Mouse (Mus musculus) hindbrain, embryonic 11.5 days (tissue): ENCODE data around the gene Adgrl3. TPM values are rescaled to one million over a fixed set of nuclear protein-coding genes. Genes with fewer than 3 reads are reported as not detected.
A peak's percentile ranks its signal among the peaks of the same experiment; 100 is the strongest.

Experiments used
- ATAC-seq: fragments of 200-750 bp; cut with Nextera tagmentation; 2 replicates; pipeline ENCODE4 v1.8.0; 2017; ENCODE audit warnings: mild to moderate bottlenecking, moderate TSS enrichment, moderate library complexity; ENCODE audit not compliant: low FRiP score
- DNase-seq: peaks from one replicate; pipeline ENCODE4 v3.0.0-alpha.2; 2015; ENCODE audit warnings: low spot score
- H3K27ac ChIP-seq: fragments of 300-500 bp; sonication (generic); 2 replicates; pipeline ENCODE4 v1.5.1; 2014; ENCODE audit warnings: mild to moderate bottlenecking, low read depth, low read length
- H3K27me3 ChIP-seq: fragments of 300-500 bp; sonication (generic); 2 replicates; pipeline ENCODE4 v1.6.1; 2014; ENCODE audit warnings: mild to moderate bottlenecking, low read length, moderate library complexity, mixed read lengths; ENCODE audit not compliant: control insufficient read depth, insufficient read depth
- H3K36me3 ChIP-seq: fragments of 300-500 bp; sonication (generic); 2 replicates; pipeline ENCODE4 v1.6.1; 2014; ENCODE audit warnings: mild to moderate bottlenecking, low read length, moderate library complexity, mixed read lengths; ENCODE audit not compliant: control insufficient read depth, insufficient read depth
- H3K4me1 ChIP-seq: fragments of 300-500 bp; sonication (generic); replicated peaks from 2 replicates; pipeline ENCODE4 v1.6.1; 2014; ENCODE audit warnings: low read length, mixed read lengths; ENCODE audit not compliant: control insufficient read depth, insufficient read depth
- H3K4me2 ChIP-seq: fragments of 300-500 bp; sonication (generic); replicated peaks from 2 replicates; pipeline ENCODE4 v1.6.1; 2014; ENCODE audit warnings: mild to moderate bottlenecking, low read depth, low read length
- H3K4me3 ChIP-seq: fragments of 300-500 bp; sonication (generic); 2 replicates; pipeline ENCODE4 v1.5.1; 2014; ENCODE audit warnings: low read depth, low read length
- H3K9ac ChIP-seq: fragments of 300-500 bp; sonication (generic); 2 replicates; pipeline ENCODE4 v1.6.1; 2014; ENCODE audit warnings: low read depth, low read length
- H3K9me3 ChIP-seq: fragments of 300-500 bp; sonication (generic); 2 replicates; pipeline ENCODE4 v1.6.1; 2016; ENCODE audit warnings: low read length; ENCODE audit not compliant: control insufficient read depth
- WGBS: fragments of 180-500 bp; shearing (Covaris S2); extraction: QIAGEN DNeasy Blood & Tissue Kit; methylation state at CpG from one replicate; pipeline ENCODE4 v1.1.7; 2014; 5-methylcytosine and 5-hydroxymethylcytosine counted together
- polyA plus RNA-seq: library from polyadenylated mRNA; unstranded; fragments of >200 nt; fragmentation: Nextera tagmentation; extraction: Ambion mirVana; gene quantifications from 2 replicates; pipeline ENCODE4 v1.2.1, GENCODE M21; 2014

Gene Adgrl3
- polyA plus RNA-seq, 1 experiment from 2014 or later = 40.2 TPM

- DNase-seq = peak; percentile 35
- Histone ChIP-seq H3K9me3 (no peaks in the 10 kb centered on the region), H3K4me3 (0 out of 2 replicates have a peak overlapping the region, but pooled peaks have one; percentile 1), H3K4me1 (peaks cover 4% of the 10 kb centered on the region; the same call in 1 of the 2 replicates), H3K9ac (no peak overlapping the region), H3K36me3 (no peaks in the 10 kb centered on the region), H3K27ac (no peak overlapping the region), H3K27me3 (no peaks in the 10 kb centered on the region), H3K4me2 (peak overlapping the region; percentile 33)
- WGBS = 35% methylated on average over 17 of the region's 17 CpGs
- no peak for ATAC-seq
Measured at GRCm38 (mm10) chr5:81023923-81024715, 4.2 kb downstream of the Adgrl3 start.

- peak; percentile 52 for DNase-seq
- Histone ChIP-seq H3K4me2 (no peak overlapping the region), H3K9me3 (no peaks in the 10 kb centered on the region), H3K4me3 (no peak overlapping the region), H3K4me1 (0 out of 2 replicates have a peak, but pooled peaks cover 2% of the 10 kb centered on the region), H3K36me3 (no peaks in the 10 kb centered on the region), H3K27ac (no peak overlapping the region), H3K9ac (no peak overlapping the region), H3K27me3 (no peaks in the 10 kb centered on the region)
- ATAC-seq = peak; percentile 86
- WGBS = 5% methylated on average over 2 of the region's 2 CpGs
Measured at GRCm38 (mm10) chr5:81028875-81029274, 8.9 kb downstream of the Adgrl3 start.

GRCm38 (mm10) chr5:81037091-81037490 lies 17.2 kb downstream of the Adgrl3 start:
- H3K36me3 ChIP-seq = no peaks in the 10 kb centered on the region
- H3K9ac ChIP-seq = no peak overlapping the region
- DNase-seq (no peak), ATAC-seq (no peak)
- H3K27me3 ChIP-seq = no peaks in the 10 kb centered on the region
- H3K4me2 ChIP-seq = no peak overlapping the region
- H3K27ac ChIP-seq = no peak overlapping the region
- H3K4me3 ChIP-seq = no peak overlapping the region
- H3K4me1 ChIP-seq = no peaks in the 10 kb centered on the region
- H3K9me3 ChIP-seq = no peaks in the 10 kb centered on the region

GRCm38 (mm10) chr5:81043875-81044274 lies 23.9 kb downstream of the Adgrl3 start:
- no peak overlapping the region for H3K9ac ChIP-seq
- H3K4me1 ChIP-seq = no peaks in the 10 kb centered on the region
- H3K4me3 ChIP-seq = no peak overlapping the region
- ATAC-seq (no peak), DNase-seq (no peak)
- no peak overlapping the region for H3K4me2 ChIP-seq
- H3K36me3 ChIP-seq = no peaks in the 10 kb centered on the region
- H3K27me3 ChIP-seq = no peaks in the 10 kb centered on the region
- no peaks in the 10 kb centered on the region for H3K9me3 ChIP-seq
- no peak overlapping the region for H3K27ac ChIP-seq

GRCm38 (mm10) chr5:81046128-81046527 lies 26.2 kb downstream of the Adgrl3 start:
- Histone ChIP-seq H3K4me2 (no peak overlapping the region), H3K27me3 (no peaks in the 10 kb centered on the region), H3K4me3 (no peak overlapping the region), H3K9ac (no peak overlapping the region), H3K4me1 (no peaks in the 10 kb centered on the region), H3K27ac (no peak overlapping the region), H3K36me3 (no peaks in the 10 kb centered on the region), H3K9me3 (no peaks in the 10 kb centered on the region)
- no peak for ATAC-seq
- no peak for DNase-seq
- WGBS = 92% methylated on average over 4 of the region's 4 CpGs

- H3K27ac ChIP-seq = no peak overlapping the region
- WGBS = 58% methylated on average over 4 of the region's 4 CpGs
- H3K4me1 ChIP-seq = no peaks in the 10 kb centered on the region
- H3K4me3 ChIP-seq = no peak overlapping the region
- DNase-seq (no peak), ATAC-seq (no peak)
- no peaks in the 10 kb centered on the region for H3K36me3 ChIP-seq
- H3K9me3 ChIP-seq = no peaks in the 10 kb centered on the region
- H3K4me2 ChIP-seq = no peak overlapping the region
- no peak overlapping the region for H3K9ac ChIP-seq
- H3K27me3 ChIP-seq = no peaks in the 10 kb centered on the region
Measured at GRCm38 (mm10) chr5:81054628-81055027, 34.7 kb downstream of the Adgrl3 start.

- H3K4me3 ChIP-seq = no peak overlapping the region
- H3K4me2 ChIP-seq = no peak overlapping the region
- no peaks in the 10 kb centered on the region for H3K9me3 ChIP-seq
- WGBS = 84% methylated on average over 2 of the region's 2 CpGs
- H3K27ac ChIP-seq = no peak overlapping the region
- DNase-seq (no peak), ATAC-seq (no peak)
- H3K36me3 ChIP-seq = no peaks in the 10 kb centered on the region
- no peaks in the 10 kb centered on the region for H3K4me1 ChIP-seq
- no peaks in the 10 kb centered on the region for H3K27me3 ChIP-seq
- no peak overlapping the region for H3K9ac ChIP-seq
Measured at GRCm38 (mm10) chr5:81055253-81055652, 35.3 kb downstream of the Adgrl3 start.

GRCm38 (mm10) chr5:81058122-81058521 lies 38.2 kb downstream of the Adgrl3 start:
- ATAC-seq = no peak
- Histone ChIP-seq H3K27me3 (no peaks in the 10 kb centered on the region), H3K27ac (no peak overlapping the region), H3K4me2 (no peak overlapping the region), H3K4me3 (no peak overlapping the region), H3K4me1 (no peaks in the 10 kb centered on the region), H3K9ac (no peak overlapping the region), H3K36me3 (no peaks in the 10 kb centered on the region), H3K9me3 (no peaks in the 10 kb centered on the region)
- DNase-seq = no peak
- 79% methylated on average over 2 of the region's 2 CpGs for WGBS

- Histone ChIP-seq H3K9me3 (no peaks in the 10 kb centered on the region), H3K9ac (no peak overlapping the region), H3K27me3 (no peaks in the 10 kb centered on the region), H3K36me3 (no peaks in the 10 kb centered on the region), H3K4me1 (no peaks in the 10 kb centered on the region), H3K4me2 (no peak overlapping the region), H3K4me3 (no peak overlapping the region), H3K27ac (no peak overlapping the region)
- DNase-seq (no peak), ATAC-seq (peak; percentile 48; the same call in 1 of the 2 replicates)
- 27% methylated on average over 2 of the region's 2 CpGs for WGBS
Measured at GRCm38 (mm10) chr5:81060950-81061349, 41.0 kb downstream of the Adgrl3 start.
